Mouse (Mus musculus) MEL (cell line): ENCODE results near the gene Tnpo1.

Experiments
- CHD1 ChIP-seq: IDR thresholded peaks from 2 replicates; pipeline ENCODE4 v1.6.1; 2012; ENCODE audit warnings: low read depth, mild to moderate bottlenecking, inconsistent platforms, low read length, improper control_type of control experiment
- CTCF ChIP-seq, 3 experiments: IDR thresholded peaks in 2 of 3; conservative IDR thresholded peaks in 1 of 3; 2 replicates each; pipeline ENCODE4 v1.5.1; 2011 to 2012; ENCODE audit warnings: low read length in 3 of 3, low read depth in 2 of 3, mild to moderate bottlenecking in 2 of 3, improper control_type of control experiment in 1 of 3, inconsistent platforms in 1 of 3, mixed read lengths in 1 of 3, moderate library complexity in 1 of 3; ENCODE audit not compliant: control insufficient read depth in 1 of 3, insufficient read depth in 1 of 3, poor library complexity in 1 of 3, severe bottlenecking in 1 of 3
- ELF1 ChIP-seq: IDR thresholded peaks from 2 replicates; pipeline ENCODE4 v1.6.1; 2014; ENCODE audit warnings: low read depth, mild to moderate bottlenecking, inconsistent platforms, low read length, improper control_type of control experiment, moderate library complexity
- EP300 ChIP-seq, 2 experiments: IDR thresholded peaks; 2 replicates each; pipeline ENCODE4 v1.6.1; 2011; ENCODE audit warnings: improper control_type of control experiment in 2 of 2, low read length in 2 of 2, low read depth in 1 of 2, mild to moderate bottlenecking in 1 of 2
- GATA1 ChIP-seq: IDR thresholded peaks from 2 replicates; pipeline ENCODE4 v1.6.1; 2011; ENCODE audit warnings: low read depth, low read length, improper control_type of control experiment
- MAX ChIP-seq: IDR thresholded peaks from 2 replicates; pipeline ENCODE4 v1.6.1; 2011; ENCODE audit warnings: low read length, improper control_type of control experiment
- MAZ ChIP-seq: IDR thresholded peaks from 2 replicates; pipeline ENCODE4 v1.6.1; 2012; ENCODE audit warnings: low read depth, mild to moderate bottlenecking, inconsistent platforms, low read length, improper control_type of control experiment
- MYB ChIP-seq: IDR thresholded peaks from 2 replicates; pipeline ENCODE4 v1.6.1; 2011; ENCODE audit warnings: mild to moderate bottlenecking, low read depth, low read length, improper control_type of control experiment
- MYC ChIP-seq: IDR thresholded peaks from 2 replicates; pipeline ENCODE4 v1.6.1; 2011; ENCODE audit warnings: low read depth, mild to moderate bottlenecking, low read length, improper control_type of control experiment, moderate library complexity
- POLR2A ChIP-seq, 2 experiments: IDR thresholded peaks; 2 replicates each; pipeline ENCODE4 v1.6.1; 2011 to 2012; ENCODE audit warnings: low read length in 2 of 2, mild to moderate bottlenecking in 2 of 2, control low read depth in 1 of 2, improper control_type of control experiment in 1 of 2, low read depth in 1 of 2, moderate library complexity in 1 of 2; ENCODE audit not compliant: control insufficient read depth in 1 of 2, insufficient read depth in 1 of 2, poor library complexity in 1 of 2
- TBP ChIP-seq: IDR thresholded peaks from 2 replicates; pipeline ENCODE4 v1.8.0; 2011; ENCODE audit warnings: low read depth, low read length, improper control_type of control experiment
- USF2 ChIP-seq, 2 experiments: IDR thresholded peaks; 2 replicates each; pipeline ENCODE4 v1.6.1; 2011 to 2012; ENCODE audit warnings: improper control_type of control experiment in 2 of 2, low read length in 2 of 2, borderline replicate concordance in 1 of 2, inconsistent platforms in 1 of 2, low read depth in 1 of 2, mild to moderate bottlenecking in 1 of 2; ENCODE audit not compliant: insufficient read depth in 1 of 2
- ZMIZ1 ChIP-seq: IDR thresholded peaks from 2 replicates; pipeline ENCODE4 v1.6.1; 2012; ENCODE audit warnings: low read depth, mild to moderate bottlenecking, inconsistent platforms, low read length, improper control_type of control experiment, moderate library complexity

GRCm38 (mm10) chr13:98881991-98882390 is 44.2 kb downstream of the Tnpo1 start:
- TF ChIP-seq POLR2A (IDR thresholded peaks at IDR 0.05; ENCODE audit: control insufficient read depth in 1 of 2, insufficient read depth in 1 of 2, low read depth in 1 of 2, low read length in 2 of 2, poor library complexity in 1 of 2) (no peak), MYB (no peak), GATA1 (no peak), ZMIZ1 (no peak), CTCF (IDR thresholded peaks at IDR 0.05 in 2 of 3, conservative IDR thresholded peaks at IDR 0.05 in 1 of 3; ENCODE audit: control insufficient read depth in 1 of 3, insufficient read depth in 1 of 3, low read depth in 2 of 3, low read length in 3 of 3, poor library complexity in 1 of 3, severe bottlenecking in 1 of 3) (no peak), TBP (no peak), CHD1 (no peak), MYC (no peak), MAZ (no peak), MAX (no peak), EP300 (IDR thresholded peaks at IDR 0.05; ENCODE audit: low read depth in 1 of 2, low read length in 2 of 2) (no peak), ELF1 (no peak), USF2 (IDR thresholded peaks at IDR 0.05; ENCODE audit: borderline replicate concordance in 1 of 2, insufficient read depth in 1 of 2, low read depth in 1 of 2, low read length in 2 of 2) (no peak)
